Mouse (Mus musculus) cerebellum, adult (tissue): ENCODE results near the gene Gm17268.

Experiments
- ATAC-seq: cut with Nextera tagmentation; 2 replicates; pipeline ENCODE4 v1.9.2; 2017; ENCODE audit warnings: mild to moderate bottlenecking, moderate library complexity, mixed read lengths; ENCODE audit not compliant: insufficient number of reproducible peaks, low FRiP score, low TSS enrichment

The Gm17268 gene

GRCm38 (mm10) chr11:82032678-82033344 lies 5.6 kb downstream of the Gm17268 start:
- ATAC-seq: no peak

GRCm38 (mm10) chr11:82032136-82032535 lies 6.2 kb downstream of the Gm17268 start:
- ATAC-seq: no peak

GRCm38 (mm10) chr11:82030171-82030570 lies 8.2 kb downstream of the Gm17268 start:
- ATAC-seq: no peak

GRCm38 (mm10) chr11:82023769-82024168 lies 14.6 kb downstream of the Gm17268 start:
- ATAC-seq: no peak

GRCm38 (mm10) chr11:82022504-82023056 lies 15.8 kb downstream of the Gm17268 start:
- ATAC-seq: no peak

GRCm38 (mm10) chr11:82021406-82021805 lies 17.0 kb downstream of the Gm17268 start:
- no peak for ATAC-seq

- no peak for ATAC-seq
Observed at GRCm38 (mm10) chr11:82019793-82020192, 18.6 kb downstream of the Gm17268 start.

- ATAC-seq: no peak
Observed at GRCm38 (mm10) chr11:82019389-82019788, 19.0 kb downstream of the Gm17268 start.

GRCm38 (mm10) chr11:82016181-82016780 lies 22.1 kb downstream of the Gm17268 start:
- ATAC-seq: no peak

- ATAC-seq: no peak
Observed at GRCm38 (mm10) chr11:82015066-82015465, 23.3 kb downstream of the Gm17268 start.

GRCm38 (mm10) chr11:82013756-82014155 lies 24.6 kb downstream of the Gm17268 start:
- ATAC-seq: no peak

GRCm38 (mm10) chr11:82011411-82012193 lies 26.8 kb downstream of the Gm17268 start:
- ATAC-seq: no peak

GRCm38 (mm10) chr11:82010115-82010514 lies 28.2 kb downstream of the Gm17268 start:
- ATAC-seq: no peak

GRCm38 (mm10) chr11:82006796-82007423 lies 31.5 kb downstream of the Gm17268 start:
- no peak for ATAC-seq

GRCm38 (mm10) chr11:82004810-82005209 lies 33.6 kb downstream of the Gm17268 start:
- ATAC-seq: no peak

- no peak for ATAC-seq
Observed at GRCm38 (mm10) chr11:82000581-82000980, 37.8 kb downstream of the Gm17268 start.

GRCm38 (mm10) chr11:81999469-81999868 lies 38.9 kb downstream of the Gm17268 start:
- no peak for ATAC-seq

- ATAC-seq: no peak
Observed at GRCm38 (mm10) chr11:81998646-81999045, 39.7 kb downstream of the Gm17268 start.

GRCm38 (mm10) chr11:81997085-81997484 lies 41.3 kb downstream of the Gm17268 start:
- ATAC-seq: no peak

GRCm38 (mm10) chr11:81996172-81996841 lies 42.1 kb downstream of the Gm17268 start:
- no peak for ATAC-seq
